Mouse (Mus musculus) testis, adult 2 months (tissue): ENCODE data around the gene Antxr2.

Experiments
- CTCF ChIP-seq: fragments of 200-500 bp; IDR thresholded peaks from 2 replicates; pipeline ENCODE4 v1.5.1; 2012; ENCODE audit warnings: low read depth, mild to moderate bottlenecking, inconsistent platforms, low read length, moderate library complexity; ENCODE audit not compliant: control insufficient read depth, insufficient read depth, insufficient replicate concordance
- POLR2A ChIP-seq: fragments of 200-500 bp; IDR thresholded peaks from 2 replicates; pipeline ENCODE4 v1.6.1; 2012; ENCODE audit warnings: low read depth, mild to moderate bottlenecking, inconsistent platforms, low read length, moderate library complexity; ENCODE audit not compliant: control insufficient read depth

DNA sequence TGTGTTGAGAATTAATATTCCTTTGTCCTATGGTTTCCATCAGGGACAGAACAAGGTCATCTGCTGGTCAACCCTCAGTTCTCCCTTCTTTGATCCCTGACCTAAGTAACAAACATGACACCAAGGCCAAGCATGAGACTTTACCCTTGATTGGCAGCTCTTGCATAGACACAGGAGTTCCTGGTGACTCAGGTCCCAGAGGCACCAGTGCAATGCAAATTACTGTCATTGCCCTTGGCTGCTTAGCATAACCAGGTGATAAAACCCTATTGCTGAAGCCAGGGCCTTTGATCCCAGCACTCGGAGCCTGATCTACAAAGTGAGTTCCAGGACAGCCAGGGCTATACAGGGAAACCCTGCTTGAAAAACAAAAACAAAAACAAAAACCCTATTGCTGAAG is 11.4 kb downstream of the Antxr2 start:
- TF ChIP-seq CTCF: no peak
- no peak for TF ChIP-seq POLR2A
